In genomic region chr8:120307103-120307502, GRCm38 (mm10) we compare ENCODE assay signal across 9 mouse cellular contexts.
DNase-seq lines count a peak whose midpoint lies in the region; ATAC-seq lines count a peak whose summit lies in the region.
"Had no signal": no experiment of that assay in that cellular context is flagged by ENCODE, and none has a peak within 500 bp of the region (broad histone marks: within the 10 kb centered on the region; RNA-seq: fewer than 3 reads in every experiment).

No protein-coding gene starts in this region.

- 15% methylated on average over 16 of the region's 16 CpGs for WGBS in kidney, embryonic 14.5 days
- WGBS in forebrain, embryonic 10.5 days: 2% methylated on average over 16 of the region's 16 CpGs
- WGBS in liver, embryonic 12.5 days (ENCODE audit: insufficient replicate concordance): 15% methylated on average over 16 of the region's 16 CpGs

- H3K9ac ChIP-seq in kidney, embryonic 14.5 days (ENCODE audit: low read depth, low read length): 0 out of 2 replicates have a peak overlapping the region, but pooled peaks have one; percentile 31
- H3K9ac ChIP-seq in liver, embryonic 12.5 days: no peak overlapping the region

- peaks cover 36% of the 10 kb centered on the region; the same call in 1 of the 2 replicates for H3K4me1 ChIP-seq in kidney, embryonic 14.5 days (ENCODE audit: control insufficient read depth, insufficient read depth, low read length)
- H3K4me1 ChIP-seq in forebrain, embryonic 10.5 days: peaks cover 97% of the 10 kb centered on the region
- H3K4me1 ChIP-seq in liver, embryonic 12.5 days: peaks cover 19% of the 10 kb centered on the region

- no peak for ATAC-seq in kidney, embryonic 14.5 days (ENCODE audit: low FRiP score, low TSS enrichment)
- peak; percentile 28; the same call in 1 of the 2 replicates for ATAC-seq in liver, embryonic 12.5 days

- H3K36me3 ChIP-seq in kidney, embryonic 14.5 days (ENCODE audit: control insufficient read depth, insufficient read depth, low read length): no peaks in the 10 kb centered on the region
- no peaks in the 10 kb centered on the region for H3K36me3 ChIP-seq in forebrain, embryonic 10.5 days (replicated peaks)
- H3K36me3 ChIP-seq in liver, embryonic 12.5 days: no peaks in the 10 kb centered on the region

- H3K9me3 ChIP-seq in kidney, embryonic 14.5 days (ENCODE audit: control insufficient read depth, low read length): no peaks in the 10 kb centered on the region
- no peaks in the 10 kb centered on the region for H3K9me3 ChIP-seq in forebrain, embryonic 10.5 days
- H3K9me3 ChIP-seq in liver, embryonic 12.5 days (replicated peaks): no peaks in the 10 kb centered on the region

- no peak overlapping the region for H3K4me2 ChIP-seq in kidney, embryonic 14.5 days (replicated peaks; ENCODE audit: low read depth, low read length)
- H3K4me2 ChIP-seq in liver, embryonic 12.5 days: no peak overlapping the region

- H3K27me3 ChIP-seq in kidney, embryonic 14.5 days (ENCODE audit: control insufficient read depth, insufficient read depth, low read length): no peaks in the 10 kb centered on the region
- peaks cover 99% of the 10 kb centered on the region for H3K27me3 ChIP-seq in forebrain, embryonic 10.5 days (ENCODE audit: poor library complexity, severe bottlenecking)
- H3K27me3 ChIP-seq in liver, embryonic 12.5 days (replicated peaks): peaks cover 53% of the 10 kb centered on the region

- intact Hi-C loops in gastrocnemius, postnatal 36 days (cut with DNase I): no loop called here

- no peak for DNase-seq in kidney, adult 8-10 months
- DNase-seq in forebrain, embryonic 10.5 days (ENCODE audit: extremely low spot score, low spot score): peak; percentile 58
- peak; percentile 88 for DNase-seq in thymus, postnatal 0 days (ENCODE audit: low spot score)
- no peak for DNase-seq in right cerebral cortex, postnatal 25 days
- DNase-seq in gastrocnemius, postnatal 36 days: no peak
- DNase-seq in left cerebral cortex, adult 11 months (ENCODE audit: low spot score): no peak

- peak overlapping the region; percentile 11; the same call in 1 of the 2 replicates for H3K27ac ChIP-seq in kidney, embryonic 14.5 days (ENCODE audit: low read depth, low read length)
- H3K27ac ChIP-seq in forebrain, embryonic 10.5 days: peak overlapping the region; percentile 10
- no peak overlapping the region for H3K27ac ChIP-seq in liver, embryonic 12.5 days

- no peak overlapping the region for H3K4me3 ChIP-seq in kidney, embryonic 14.5 days (ENCODE audit: low read length)
- H3K4me3 ChIP-seq in forebrain, embryonic 10.5 days: peak overlapping the region; percentile 11; the same call in 1 of the 2 replicates
- no peak overlapping the region for H3K4me3 ChIP-seq in liver, embryonic 12.5 days
- H3K4me3 ChIP-seq: myocyte had no signal

Comparison
In these comparisons a context has a peak if more than half of its experiments do, and no peak if none do; other contexts are left out.
1. DNase-seq: peak in forebrain, embryonic 10.5 days (single experiment) and thymus, postnatal 0 days (single experiment); none in kidney, adult 8-10 months (0 of 2), right cerebral cortex, postnatal 25 days (single experiment), gastrocnemius, postnatal 36 days (0 of 2) and left cerebral cortex, adult 11 months (single experiment).